Mouse (Mus musculus) spleen, adult 2 months (tissue): ENCODE measurements at regions not wholly inside any gene's neighbourhood (a gene's known extent, or its start where the extent isn't known, plus 50 kb on each side); places are given as distances from the start of the nearest gene placed in this dataset.

Experiments used
- DNase-seq, 2 experiments: peaks; one replicate each; pipeline versions ENCODE4 v3.0.0 to v3.0.0-alpha.2; 2012 to 2021; ENCODE audit warnings: low spot score in 2 of 2, low read depth in 1 of 2
- H3K27ac ChIP-seq: fragments of 200-500 bp; 2 replicates; pipeline ENCODE4 v1.5.1; 2012; ENCODE audit warnings: low read length, inconsistent platforms; ENCODE audit not compliant: insufficient read depth
- H3K27me3 ChIP-seq: fragments of 200-500 bp; 2 replicates; pipeline ENCODE4 v1.6.1; 2012; ENCODE audit warnings: mild to moderate bottlenecking, moderate library complexity, low read length, inconsistent platforms; ENCODE audit not compliant: control insufficient read depth, insufficient read depth
- H3K36me3 ChIP-seq: fragments of 200-500 bp; 2 replicates; pipeline ENCODE4 v1.6.1; 2012; ENCODE audit warnings: mild to moderate bottlenecking, low read length, inconsistent platforms; ENCODE audit not compliant: control insufficient read depth, insufficient read depth
- H3K4me1 ChIP-seq: fragments of 200-500 bp; 2 replicates; pipeline ENCODE4 v1.6.1; 2011; ENCODE audit warnings: inconsistent platforms; ENCODE audit not compliant: control insufficient read depth, insufficient read depth, insufficient read length
- H3K4me3 ChIP-seq: fragments of 200-500 bp; 2 replicates; pipeline ENCODE4 v1.5.1; 2011; ENCODE audit warnings: mild to moderate bottlenecking, inconsistent platforms; ENCODE audit not compliant: insufficient read depth, insufficient read length; ENCODE audit errors: extremely low read depth
- CTCF ChIP-seq: fragments of 200-500 bp; IDR thresholded peaks from 2 replicates; pipeline ENCODE4 v1.5.1; 2011; ENCODE audit warnings: mild to moderate bottlenecking, inconsistent platforms; ENCODE audit not compliant: insufficient read depth, insufficient read length, insufficient replicate concordance; ENCODE audit errors: extremely low read depth
- POLR2A ChIP-seq: fragments of 200-500 bp; IDR thresholded peaks from 2 replicates; pipeline ENCODE4 v1.6.1; 2011; ENCODE audit warnings: low read depth, low read length, inconsistent platforms
- WGBS: fragments of 180-500 bp; shearing (Covaris S2); methylation state at CpG from one replicate; pipeline ENCODE4 v1.1.7; 2018; 5-methylcytosine and 5-hydroxymethylcytosine counted together

DNA sequence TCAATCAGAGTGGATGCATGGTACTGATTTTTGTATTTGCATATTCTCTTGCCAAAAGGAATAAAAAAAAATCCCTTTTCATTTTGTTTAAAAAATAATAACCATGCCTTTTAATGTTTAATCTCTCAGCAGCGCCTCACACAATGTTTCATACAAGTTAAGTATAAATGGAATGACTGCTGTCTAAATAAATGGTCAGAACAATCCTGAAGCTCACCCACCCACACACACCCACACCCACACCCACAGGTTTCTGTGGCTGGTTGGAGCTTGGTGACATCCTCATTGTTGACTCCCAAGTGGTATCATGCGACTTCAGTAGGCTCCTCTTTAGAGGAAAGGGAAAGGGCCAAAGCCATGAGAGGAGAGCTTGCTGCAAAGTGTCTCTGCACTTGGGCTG lies 361.6 kb upstream of the Arid1b start:
- H3K36me3 ChIP-seq, result no peaks in the 10 kb centered on the region

DNA sequence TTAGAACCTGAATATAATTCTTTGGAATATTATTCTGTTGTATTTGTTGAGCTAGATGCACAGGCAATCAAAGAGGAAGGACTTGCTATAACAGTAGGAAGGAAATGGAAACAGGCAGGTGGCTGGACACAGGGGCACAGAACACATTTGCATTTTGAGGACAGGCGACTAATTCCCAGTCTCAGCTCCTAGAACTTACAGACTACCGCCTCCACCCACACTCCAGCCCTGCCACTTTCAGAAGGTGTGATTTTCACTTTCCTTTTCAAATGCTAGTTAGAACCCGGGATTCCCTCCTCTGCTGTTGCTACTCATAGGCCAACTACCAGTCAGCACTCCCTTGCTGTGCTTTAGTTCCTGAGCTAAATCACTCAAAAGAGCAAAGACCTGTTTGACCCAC lies 360.4 kb upstream of the Arid1b start:
- no peak overlapping the region for H3K4me3 ChIP-seq
- H3K27ac ChIP-seq, result no peak overlapping the region
- WGBS, result 43% methylated on average over 3 of the region's 3 CpGs
- H3K36me3 ChIP-seq, result no peaks in the 10 kb centered on the region
- DNase-seq, result no peak
- H3K4me1 ChIP-seq, result no peaks in the 10 kb centered on the region; the same call in 1 of the 2 replicates
- TF ChIP-seq POLR2A (no peak), CTCF (no peak)
- no peaks in the 10 kb centered on the region for H3K27me3 ChIP-seq

More for the DNA sequence above, 361.6 kb upstream of the Arid1b start:
- no peak overlapping the region for H3K27ac ChIP-seq
- H3K27me3 ChIP-seq, result no peaks in the 10 kb centered on the region
- H3K4me1 ChIP-seq, result no peaks in the 10 kb centered on the region; the same call in 1 of the 2 replicates
- WGBS, result 90% methylated on average over 2 of the region's 2 CpGs
- TF ChIP-seq CTCF (no peak), POLR2A (no peak)
- H3K4me3 ChIP-seq, result no peak overlapping the region
- no peak for DNase-seq

DNA sequence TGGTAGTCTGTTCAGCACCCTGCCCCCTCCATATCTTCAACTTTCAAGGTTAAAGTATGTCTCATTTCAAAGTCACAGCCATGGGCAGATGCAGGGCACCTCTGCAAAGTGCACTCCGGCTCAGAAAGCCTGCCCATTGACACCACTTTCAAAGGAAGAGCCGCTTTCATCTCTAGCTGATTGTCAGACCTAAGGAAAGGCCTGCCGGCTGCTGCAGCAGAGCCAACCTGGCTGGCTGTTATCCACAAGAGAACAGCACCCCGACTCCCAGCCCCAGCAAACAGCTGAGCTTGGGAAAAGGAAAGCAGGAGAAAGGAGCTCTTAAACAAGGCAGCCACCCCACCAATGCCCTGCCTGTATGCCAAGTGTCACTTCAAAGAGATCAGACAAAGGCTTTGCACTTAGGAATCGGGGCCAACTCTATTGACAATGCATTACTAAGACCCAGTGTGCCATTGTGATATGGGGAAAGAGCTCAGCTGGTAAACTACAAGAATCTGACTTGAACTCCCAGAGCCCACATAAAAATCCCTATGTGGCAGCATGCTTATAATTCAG lies 357.3 kb upstream of the Arid1b start:
- no peak for DNase-seq
- Histone ChIP-seq H3K27ac (no peak overlapping the region), H3K27me3 (no peaks in the 10 kb centered on the region), H3K36me3 (no peaks in the 10 kb centered on the region), H3K4me3 (no peak overlapping the region), H3K4me1 (no peaks in the 10 kb centered on the region; the same call in 1 of the 2 replicates)
- TF ChIP-seq POLR2A, result no peak
- no peak for TF ChIP-seq CTCF
- WGBS, result 84% methylated on average over 5 of the region's 5 CpGs

DNA sequence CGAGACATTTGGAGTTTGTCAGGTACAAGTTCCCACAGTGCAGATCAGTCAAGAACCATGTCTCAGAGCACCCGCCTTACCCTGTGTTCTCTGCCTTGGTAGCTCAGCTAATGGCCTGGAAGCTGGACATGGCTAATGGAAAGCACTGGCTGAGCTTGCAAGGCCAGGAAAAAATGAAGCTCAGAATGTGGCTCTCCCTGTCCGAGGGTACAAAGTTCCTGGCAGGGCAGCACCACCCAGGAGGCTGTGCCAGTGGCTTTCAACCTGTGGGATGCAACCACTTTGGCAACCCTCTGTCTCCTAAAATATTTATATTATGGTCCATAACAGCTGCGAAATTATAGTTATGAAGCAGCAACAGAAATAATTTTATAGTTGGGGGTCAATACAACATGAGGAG lies 354.6 kb upstream of the Arid1b start:
- TF ChIP-seq POLR2A (no peak), CTCF (no peak)
- H3K27ac ChIP-seq, result no peak overlapping the region
- no peaks in the 10 kb centered on the region for H3K36me3 ChIP-seq
- no peaks in the 10 kb centered on the region for H3K4me1 ChIP-seq
- no peak for DNase-seq
- no peaks in the 10 kb centered on the region for H3K27me3 ChIP-seq
- no peak overlapping the region for H3K4me3 ChIP-seq
- WGBS, result 85% methylated on average over 4 of the region's 4 CpGs

DNA sequence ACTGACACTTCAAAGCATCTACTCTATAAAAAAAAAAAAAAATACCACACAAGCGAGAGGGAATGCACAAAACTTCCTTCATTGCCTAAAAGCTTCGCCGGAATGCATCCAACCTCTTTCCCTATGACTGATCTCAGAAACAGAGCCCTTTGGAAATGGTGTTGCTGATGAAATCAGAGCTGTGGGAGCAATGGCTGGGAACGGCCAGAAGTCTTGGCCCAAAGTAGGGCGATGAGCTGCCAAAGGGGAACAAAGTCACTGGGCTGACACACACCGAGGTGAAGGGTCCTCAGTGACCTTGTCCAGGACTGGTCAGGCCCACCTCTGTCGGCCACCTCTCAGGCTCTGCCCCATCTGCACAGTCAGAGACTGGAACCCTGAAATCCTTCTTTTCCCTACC lies 353.6 kb upstream of the Arid1b start:
- Histone ChIP-seq H3K36me3 (no peaks in the 10 kb centered on the region), H3K4me3 (no peak overlapping the region), H3K27ac (no peak overlapping the region), H3K4me1 (no peaks in the 10 kb centered on the region), H3K27me3 (no peaks in the 10 kb centered on the region)
- 84% methylated on average over 7 of the region's 7 CpGs for WGBS
- DNase-seq, result no peak
- TF ChIP-seq CTCF, result no peak
- TF ChIP-seq POLR2A, result no peak

DNA sequence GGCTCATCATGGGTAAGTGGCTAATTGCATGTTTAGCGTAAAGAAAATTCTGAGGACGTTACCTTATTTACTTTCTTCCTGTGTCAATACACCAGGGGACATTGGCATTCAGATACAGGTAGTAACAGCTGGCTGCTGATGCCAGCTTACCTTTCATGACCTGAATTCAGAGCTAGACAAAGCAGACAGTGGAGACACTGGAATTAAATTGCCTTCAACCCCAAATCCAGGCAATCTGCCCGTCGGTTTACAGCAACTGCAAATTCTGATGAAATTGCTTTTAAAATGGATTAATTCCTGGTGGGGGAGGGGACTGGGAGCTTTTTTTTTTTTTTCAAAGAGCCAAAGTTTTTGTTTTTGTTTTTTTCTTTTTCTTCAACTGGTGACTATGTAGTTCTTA lies 353.0 kb upstream of the Arid1b start:
- no peaks in the 10 kb centered on the region for H3K27me3 ChIP-seq
- H3K4me3 ChIP-seq, result no peak overlapping the region
- TF ChIP-seq CTCF, result no peak
- TF ChIP-seq POLR2A, result no peak
- H3K4me1 ChIP-seq, result no peaks in the 10 kb centered on the region
- H3K27ac ChIP-seq, result no peak overlapping the region
- no peaks in the 10 kb centered on the region for H3K36me3 ChIP-seq
- DNase-seq, result no peak
- WGBS, result 89% methylated on average over 4 of the region's 4 CpGs

DNA sequence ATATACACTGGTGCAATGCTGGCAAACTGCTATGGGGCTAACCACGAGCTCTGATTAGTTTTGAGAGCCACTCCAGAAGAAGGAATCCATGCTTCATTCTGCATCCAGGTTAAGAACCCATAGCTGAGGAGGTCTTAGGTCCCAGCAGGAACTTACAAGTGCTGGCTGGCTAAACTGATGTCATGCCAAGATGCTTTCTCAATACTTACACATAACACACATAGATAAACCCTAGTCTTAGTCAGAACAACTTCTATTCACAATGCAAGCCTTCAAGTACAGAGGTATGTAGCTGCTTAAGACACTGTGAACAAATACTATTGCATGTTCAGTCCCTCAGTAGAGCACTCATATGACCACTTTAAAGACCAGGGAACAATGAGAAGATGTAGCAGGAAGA lies 352.1 kb upstream of the Arid1b start:
- no peak for TF ChIP-seq POLR2A
- TF ChIP-seq CTCF, result no peak
- WGBS, result 78% methylated on average over 1 of the region's 1 CpGs
- no peaks in the 10 kb centered on the region for H3K36me3 ChIP-seq
- no peak overlapping the region for H3K4me3 ChIP-seq
- H3K27ac ChIP-seq, result no peak overlapping the region
- DNase-seq, result no peak
- no peaks in the 10 kb centered on the region for H3K4me1 ChIP-seq
- H3K27me3 ChIP-seq, result no peaks in the 10 kb centered on the region
